Mouse (Mus musculus) MEL (cell line): Measurements from ENCODE around the gene Ly6g5c.

Experiments
- BHLHE40 ChIP-seq: IDR thresholded peaks from 2 replicates; pipeline ENCODE4 v1.6.1; 2012; ENCODE audit warnings: low read depth, mild to moderate bottlenecking, inconsistent platforms, low read length, improper control_type of control experiment, borderline replicate concordance
- CTCF ChIP-seq, 3 experiments: IDR thresholded peaks in 2 of 3; conservative IDR thresholded peaks in 1 of 3; 2 replicates each; pipeline ENCODE4 v1.5.1; 2011 to 2012; ENCODE audit warnings: low read length in 3 of 3, low read depth in 2 of 3, mild to moderate bottlenecking in 2 of 3, improper control_type of control experiment in 1 of 3, inconsistent platforms in 1 of 3, mixed read lengths in 1 of 3, moderate library complexity in 1 of 3; ENCODE audit not compliant: control insufficient read depth in 1 of 3, insufficient read depth in 1 of 3, poor library complexity in 1 of 3, severe bottlenecking in 1 of 3
- EP300 ChIP-seq, 2 experiments: IDR thresholded peaks; 2 replicates each; pipeline ENCODE4 v1.6.1; 2011; ENCODE audit warnings: improper control_type of control experiment in 2 of 2, low read length in 2 of 2, low read depth in 1 of 2, mild to moderate bottlenecking in 1 of 2
- MYC ChIP-seq: IDR thresholded peaks from 2 replicates; pipeline ENCODE4 v1.6.1; 2011; ENCODE audit warnings: low read depth, mild to moderate bottlenecking, low read length, improper control_type of control experiment, moderate library complexity
- NELFE ChIP-seq: IDR thresholded peaks from 2 replicates; pipeline ENCODE4 v1.6.1; 2011; ENCODE audit warnings: low read depth, low read length, improper control_type of control experiment
- POLR2A ChIP-seq, 2 experiments: IDR thresholded peaks; 2 replicates each; pipeline ENCODE4 v1.6.1; 2011 to 2012; ENCODE audit warnings: low read length in 2 of 2, mild to moderate bottlenecking in 2 of 2, control low read depth in 1 of 2, improper control_type of control experiment in 1 of 2, low read depth in 1 of 2, moderate library complexity in 1 of 2; ENCODE audit not compliant: control insufficient read depth in 1 of 2, insufficient read depth in 1 of 2, poor library complexity in 1 of 2
- SIN3A ChIP-seq: IDR thresholded peaks from 2 replicates; pipeline ENCODE4 v1.6.1; 2012; ENCODE audit warnings: low read length, improper control_type of control experiment, inconsistent platforms
- ZKSCAN1 ChIP-seq: IDR thresholded peaks from 2 replicates; pipeline ENCODE4 v1.6.1; 2012; ENCODE audit warnings: low read depth, mild to moderate bottlenecking, inconsistent platforms, low read length, improper control_type of control experiment, moderate library complexity
- ZMIZ1 ChIP-seq: IDR thresholded peaks from 2 replicates; pipeline ENCODE4 v1.6.1; 2012; ENCODE audit warnings: low read depth, mild to moderate bottlenecking, inconsistent platforms, low read length, improper control_type of control experiment, moderate library complexity

GRCm38 (mm10) chr17:35058316-35058715 lies 49.8 kb upstream of the Ly6g5c start:
- TF ChIP-seq NELFE (no peak), ZMIZ1 (no peak), MYC (no peak), EP300 (IDR thresholded peaks at IDR 0.05; ENCODE audit: low read depth in 1 of 2, low read length in 2 of 2) (no peak), ZKSCAN1 (no peak), POLR2A (IDR thresholded peaks at IDR 0.05; ENCODE audit: control insufficient read depth in 1 of 2, insufficient read depth in 1 of 2, low read depth in 1 of 2, low read length in 2 of 2, poor library complexity in 1 of 2) (no peak), CTCF (IDR thresholded peaks at IDR 0.05 in 2 of 3, conservative IDR thresholded peaks at IDR 0.05 in 1 of 3; ENCODE audit: control insufficient read depth in 1 of 3, insufficient read depth in 1 of 3, low read depth in 2 of 3, low read length in 3 of 3, poor library complexity in 1 of 3, severe bottlenecking in 1 of 3) (no peak), BHLHE40 (no peak), SIN3A (no peak)
